Mouse (Mus musculus): ENCODE measurements around the gene Hmcn2. TPM values are rescaled to one million over a fixed set of nuclear protein-coding genes. Genes with fewer than 3 reads are reported as not detected.

Hmcn2 gene
- polyA plus RNA-seq, 1 experiment, result 16.8 TPM

- H3K4me3 ChIP-seq (replicated peaks; ENCODE audit: extremely low read depth, low read depth, low read length), result no peak overlapping the region
- WGBS, result 64% methylated on average over 10 of the region's 10 CpGs
- no peak for DNase-seq
- H3K4me1 ChIP-seq (ENCODE audit: control insufficient read depth, insufficient read depth, low read length), result no peaks in the 10 kb centered on the region
- TF ChIP-seq POLR2A (IDR thresholded peaks at IDR 0.05; ENCODE audit: borderline replicate concordance, extremely low read depth, low read depth, low read length), result no peak
- no peak for TF ChIP-seq CTCF (IDR thresholded peaks at IDR 0.05; ENCODE audit: insufficient read depth, low read length)
Observed at GRCm38 (mm10) chr2:31299996-31300395, 14.2 kb upstream of the Hmcn2 start.

GRCm38 (mm10) chr2:31303177-31303576 lies 11.0 kb upstream of the Hmcn2 start:
- TF ChIP-seq POLR2A (IDR thresholded peaks at IDR 0.05; ENCODE audit: borderline replicate concordance, extremely low read depth, low read depth, low read length) (no peak), CTCF (IDR thresholded peaks at IDR 0.05; ENCODE audit: insufficient read depth, low read length) (no peak)

GRCm38 (mm10) chr2:31304191-31304590 lies 10.0 kb upstream of the Hmcn2 start:
- no peaks in the 10 kb centered on the region for H3K4me1 ChIP-seq (ENCODE audit: control insufficient read depth, insufficient read depth, low read length)
- H3K4me3 ChIP-seq (replicated peaks; ENCODE audit: extremely low read depth, low read depth, low read length), result no peak overlapping the region
- no peak for TF ChIP-seq POLR2A (IDR thresholded peaks at IDR 0.05; ENCODE audit: borderline replicate concordance, extremely low read depth, low read depth, low read length)
- TF ChIP-seq CTCF (IDR thresholded peaks at IDR 0.05; ENCODE audit: insufficient read depth, low read length), result no peak
- 42% methylated on average over 9 of the region's 9 CpGs for WGBS
- DNase-seq, result no peak

More at GRCm38 (mm10) chr2:31303177-31303576, 11.0 kb upstream of the Hmcn2 start:
- 67% methylated on average over 9 of the region's 9 CpGs for WGBS
- H3K4me1 ChIP-seq (ENCODE audit: control insufficient read depth, insufficient read depth, low read length), result no peaks in the 10 kb centered on the region
- no peak overlapping the region for H3K4me3 ChIP-seq (replicated peaks; ENCODE audit: extremely low read depth, low read depth, low read length)
- no peak for DNase-seq

- DNase-seq, result no peak
- no peaks in the 10 kb centered on the region for H3K4me1 ChIP-seq (ENCODE audit: control insufficient read depth, insufficient read depth, low read length)
- no peak for TF ChIP-seq POLR2A (IDR thresholded peaks at IDR 0.05; ENCODE audit: borderline replicate concordance, extremely low read depth, low read depth, low read length)
- no peak for TF ChIP-seq CTCF (IDR thresholded peaks at IDR 0.05; ENCODE audit: insufficient read depth, low read length)
- WGBS, result 70% methylated on average over 22 of the region's 22 CpGs
- H3K4me3 ChIP-seq (replicated peaks; ENCODE audit: extremely low read depth, low read depth, low read length), result no peak overlapping the region
Observed at GRCm38 (mm10) chr2:31304801-31305665, 9.2 kb upstream of the Hmcn2 start.

GRCm38 (mm10) chr2:31305684-31306083 lies 8.5 kb upstream of the Hmcn2 start:
- WGBS, result 38% methylated on average over 4 of the region's 4 CpGs
- peak; percentile 52 for DNase-seq

GRCm38 (mm10) chr2:31308257-31308656 lies 6.0 kb upstream of the Hmcn2 start:
- DNase-seq, result no peak
- no peaks in the 10 kb centered on the region for H3K4me1 ChIP-seq (ENCODE audit: control insufficient read depth, insufficient read depth, low read length)
- TF ChIP-seq POLR2A (IDR thresholded peaks at IDR 0.05; ENCODE audit: borderline replicate concordance, extremely low read depth, low read depth, low read length), result no peak
- TF ChIP-seq CTCF (IDR thresholded peaks at IDR 0.05; ENCODE audit: insufficient read depth, low read length), result no peak
- no peak overlapping the region for H3K4me3 ChIP-seq (replicated peaks; ENCODE audit: extremely low read depth, low read depth, low read length)
- 56% methylated on average over 4 of the region's 4 CpGs for WGBS

More at GRCm38 (mm10) chr2:31305684-31306083, 8.5 kb upstream of the Hmcn2 start:
- H3K4me3 ChIP-seq (replicated peaks; ENCODE audit: extremely low read depth, low read depth, low read length), result no peak overlapping the region
- H3K4me1 ChIP-seq (ENCODE audit: control insufficient read depth, insufficient read depth, low read length), result no peaks in the 10 kb centered on the region
- TF ChIP-seq CTCF (IDR thresholded peaks at IDR 0.05; ENCODE audit: insufficient read depth, low read length) (peak; percentile 62), POLR2A (IDR thresholded peaks at IDR 0.05; ENCODE audit: borderline replicate concordance, extremely low read depth, low read depth, low read length) (no peak)

- 51% methylated on average over 15 of the region's 15 CpGs for WGBS
- Histone ChIP-seq H3K4me3 (replicated peaks; ENCODE audit: extremely low read depth, low read depth, low read length) (no peak overlapping the region), H3K4me1 (ENCODE audit: control insufficient read depth, insufficient read depth, low read length) (no peaks in the 10 kb centered on the region)
- TF ChIP-seq CTCF (IDR thresholded peaks at IDR 0.05; ENCODE audit: insufficient read depth, low read length) (no peak), POLR2A (IDR thresholded peaks at IDR 0.05; ENCODE audit: borderline replicate concordance, extremely low read depth, low read depth, low read length) (no peak)
- DNase-seq, result no peak
Observed at GRCm38 (mm10) chr2:31309549-31309948, 4.7 kb upstream of the Hmcn2 start.

GRCm38 (mm10) chr2:31318162-31318561 lies 3.9 kb downstream of the Hmcn2 start:
- TF ChIP-seq POLR2A (IDR thresholded peaks at IDR 0.05; ENCODE audit: borderline replicate concordance, extremely low read depth, low read depth, low read length) (no peak), CTCF (IDR thresholded peaks at IDR 0.05; ENCODE audit: insufficient read depth, low read length) (no peak)
- no peaks in the 10 kb centered on the region for H3K4me1 ChIP-seq (ENCODE audit: control insufficient read depth, insufficient read depth, low read length)
- H3K4me3 ChIP-seq (replicated peaks; ENCODE audit: extremely low read depth, low read depth, low read length), result no peak overlapping the region
- WGBS, result 12% methylated on average over 2 of the region's 2 CpGs
- DNase-seq, result no peak

GRCm38 (mm10) chr2:31319200-31319599 lies 5.0 kb downstream of the Hmcn2 start:
- WGBS, result 54% methylated on average over 2 of the region's 2 CpGs
- no peak for DNase-seq
- Histone ChIP-seq H3K4me3 (replicated peaks; ENCODE audit: extremely low read depth, low read depth, low read length) (no peak overlapping the region), H3K4me1 (ENCODE audit: control insufficient read depth, insufficient read depth, low read length) (no peaks in the 10 kb centered on the region)
- TF ChIP-seq CTCF (IDR thresholded peaks at IDR 0.05; ENCODE audit: insufficient read depth, low read length) (no peak), POLR2A (IDR thresholded peaks at IDR 0.05; ENCODE audit: borderline replicate concordance, extremely low read depth, low read depth, low read length) (no peak)

GRCm38 (mm10) chr2:31327186-31327585 lies 13.0 kb downstream of the Hmcn2 start:
- no peak overlapping the region for H3K4me3 ChIP-seq (replicated peaks; ENCODE audit: extremely low read depth, low read depth, low read length)
- 53% methylated on average over 10 of the region's 10 CpGs for WGBS
- DNase-seq, result no peak
- no peak for TF ChIP-seq CTCF (IDR thresholded peaks at IDR 0.05; ENCODE audit: insufficient read depth, low read length)
- no peak for TF ChIP-seq POLR2A (IDR thresholded peaks at IDR 0.05; ENCODE audit: borderline replicate concordance, extremely low read depth, low read depth, low read length)
- H3K4me1 ChIP-seq (ENCODE audit: control insufficient read depth, insufficient read depth, low read length), result no peaks in the 10 kb centered on the region

Measured in lung, adult 2 months (tissue).